Mouse (Mus musculus) left cerebral cortex, postnatal 10 days (tissue): ENCODE results near the gene Uap1l1. TPM values are rescaled to one million over a fixed set of nuclear protein-coding genes. Genes with fewer than 3 reads are reported as not detected.
A peak's percentile ranks its signal among the peaks of the same experiment; 100 is the strongest.
"Not testable (repeated sequence)": the region's sequence is repeated elsewhere in the genome, so short reads cannot be mapped to it uniquely, and the experiment has no call there.

Source experiments
- DNase-seq, 2 experiments: peaks; one replicate each; pipeline ENCODE4 v3.0.0; 2021 to 2022; ENCODE audit warnings: low spot score in 2 of 2, mixed read lengths in 1 of 2; ENCODE audit errors: extremely low spot score in 1 of 2
- intact Hi-C: fragments of 180-260 bp; cut with DNase I; formaldehyde crosslinking; loops from one replicate; pipeline ENCODE4 v1.15.1; 2025
- total RNA-seq, 2 experiments: library from RNA; stranded (reverse); gene quantifications; 2 replicates each; pipeline ENCODE4 v1.2.3; 2021

Uap1l1 gene
- total RNA-seq, result 10 to 100 TPM in 1 of 2 experiments, 1 to 10 TPM in 1; 6.3 to 12.1 TPM

- intact Hi-C loops, result no loop called here
- DNase-seq, result peak in 1 of 2 experiments; percentile 89
Observed at GRCm38 (mm10) chr2:25365091-25365761, at the start of gene Uap1l1. TSS of gene Uap1l1 (minus strand) at chr2:25365682.

GRCm38 (mm10) chr2:25413436-25413835 is 48.0 kb upstream of the Uap1l1 start:
- intact Hi-C loops, result not testable (repeated sequence)

GRCm38 (mm10) chr2:25408908-25409307 is 43.4 kb upstream of the Uap1l1 start:
- intact Hi-C loops, result no loop called here

More at GRCm38 (mm10) chr2:25413436-25413835, 48.0 kb upstream of the Uap1l1 start:
- not testable (repeated sequence) for DNase-seq

GRCm38 (mm10) chr2:25403994-25404393 is 38.5 kb upstream of the Uap1l1 start:
- no peak for DNase-seq
- intact Hi-C loops, result no loop called here

More at GRCm38 (mm10) chr2:25408908-25409307, 43.4 kb upstream of the Uap1l1 start:
- DNase-seq, result peak in 1 of 2 experiments; percentile 17

- intact Hi-C loops, result no loop called here
Observed at GRCm38 (mm10) chr2:25402972-25403601, 37.6 kb upstream of the Uap1l1 start.

GRCm38 (mm10) chr2:25402377-25402971 is 37.0 kb upstream of the Uap1l1 start:
- intact Hi-C loops, result no loop called here
- DNase-seq, result peak; percentile 62 to 87

More at GRCm38 (mm10) chr2:25402972-25403601, 37.6 kb upstream of the Uap1l1 start:
- DNase-seq, result peak; percentile 90 to 91

- DNase-seq, result peak in 1 of 2 experiments; percentile 67
- intact Hi-C loops, result no loop called here
Observed at GRCm38 (mm10) chr2:25400764-25401163, 35.3 kb upstream of the Uap1l1 start.

- no peak for DNase-seq
- intact Hi-C loops, result no loop called here
Observed at GRCm38 (mm10) chr2:25400291-25400690, 34.8 kb upstream of the Uap1l1 start.

- intact Hi-C loops, result no loop called here
- no peak for DNase-seq
Observed at GRCm38 (mm10) chr2:25399051-25399450, 33.6 kb upstream of the Uap1l1 start, which contains the start of gene Npdc1. TSS of gene Npdc1 (plus strand) at chr2:25399351.

- no peak for DNase-seq
- intact Hi-C loops, result no loop called here
Observed at GRCm38 (mm10) chr2:25398065-25398464, 32.6 kb upstream of the Uap1l1 start.

- intact Hi-C loops, result no loop called here
- no peak for DNase-seq
Observed at GRCm38 (mm10) chr2:25397010-25397409, 31.5 kb upstream of the Uap1l1 start.

- intact Hi-C loops, result no loop called here
- DNase-seq, result no peak
Observed at GRCm38 (mm10) chr2:25396597-25396983, 31.1 kb upstream of the Uap1l1 start.

GRCm38 (mm10) chr2:25395721-25396596 is 30.5 kb upstream of the Uap1l1 start, which contains the start of gene Entpd2:
TSS of gene Entpd2 (plus strand) at chr2:25395874.
- peak in 1 of 2 experiments; percentile 62 for DNase-seq
- intact Hi-C loops, result loop anchor here (2.0 kb wide), 1 partner anchor 17 kb away; no protein-coding TSS in a partner anchor

GRCm38 (mm10) chr2:25394281-25395221 is 29.1 kb upstream of the Uap1l1 start:
- peak; percentile 64 to 67 for DNase-seq
- intact Hi-C loops, result loop anchor here (2.0 kb wide), 1 partner anchor 16 kb away; no protein-coding TSS in a partner anchor

GRCm38 (mm10) chr2:25391266-25391665 is 25.8 kb upstream of the Uap1l1 start:
- DNase-seq, result no peak
- intact Hi-C loops, result no loop called here

GRCm38 (mm10) chr2:25384492-25384891 is 19.0 kb upstream of the Uap1l1 start:
- intact Hi-C loops, result no loop called here
- DNase-seq, result no peak

- intact Hi-C loops, result no loop called here
- no peak for DNase-seq
Observed at GRCm38 (mm10) chr2:25376589-25376988, 11.1 kb upstream of the Uap1l1 start.

GRCm38 (mm10) chr2:25373431-25373830 is 7.9 kb upstream of the Uap1l1 start:
- intact Hi-C loops, result no loop called here
- no peak for DNase-seq
